Mouse (Mus musculus): Measurements from ENCODE around the gene Rex2. TPM values are rescaled to one million over a fixed set of nuclear protein-coding genes. Genes with fewer than 3 reads are reported as not detected.

Rex2 gene
- polyA plus RNA-seq, 1 experiment from 2014 or later, result 0.15 TPM

Other genes starting within 250 kb of the Rex2 start
- not detected in 2 replicates for gene Gm21411, start 112.3 kb upstream of the Rex2 start, polyA plus RNA-seq (2015; fragmentation: Nextera tagmentation; extraction: Ambion mirVana)
- 0.15 TPM in 1 of 2 replicates, not detected in the other for gene Zfp989, start 49.9 kb upstream of the Rex2 start, polyA plus RNA-seq (2015; fragmentation: Nextera tagmentation; extraction: Ambion mirVana)
- 3.2 and 3.3 TPM in 2 replicates for gene Zfp991, start 110.2 kb downstream of the Rex2 start, polyA plus RNA-seq (2015; fragmentation: Nextera tagmentation; extraction: Ambion mirVana)